Mouse (Mus musculus) cerebellum, adult 2 months (tissue): ENCODE data around the gene Rpl36.

ENCODE experiments used
- CTCF ChIP-seq: fragments of 200-500 bp; IDR thresholded peaks from 2 replicates; pipeline ENCODE4 v1.5.1; 2011; ENCODE audit warnings: low read depth, mild to moderate bottlenecking, control low read depth, low read length, moderate library complexity, borderline replicate concordance; ENCODE audit not compliant: insufficient read depth
- POLR2A ChIP-seq: fragments of 200-500 bp; IDR thresholded peaks from 2 replicates; pipeline ENCODE4 v1.6.1; 2011; ENCODE audit warnings: low read length, control low read depth, borderline replicate concordance; ENCODE audit not compliant: insufficient read depth

DNA sequence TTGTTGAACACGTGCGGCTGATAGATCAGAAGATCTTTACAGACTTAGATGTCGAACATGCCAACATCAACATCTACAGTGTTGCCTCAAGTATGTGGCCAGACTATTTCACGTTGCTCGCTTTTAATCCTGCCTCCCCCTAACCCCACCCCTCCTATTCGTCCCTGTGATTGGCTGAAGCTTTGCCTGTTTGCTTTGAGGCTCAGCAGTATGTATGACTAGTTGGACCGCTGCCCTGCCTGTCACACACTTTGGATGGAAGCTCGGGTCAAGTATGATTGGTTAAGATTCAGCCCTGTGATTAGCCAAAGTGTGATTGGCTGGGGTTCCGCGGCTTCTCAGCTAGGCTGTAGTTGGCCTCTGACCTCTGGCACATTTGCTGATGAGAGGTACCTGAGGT is 38.6 kb downstream of the Rpl36 start:
- TF ChIP-seq POLR2A (no peak), CTCF (no peak)
